Mouse (Mus musculus) heart, postnatal 0 days (tissue): ENCODE measurements around the gene Mxd4.

Experiments
- CTCF ChIP-seq: IDR thresholded peaks from 2 replicates; pipeline ENCODE4 v1.5.1; 2016; ENCODE audit warnings: antibody characterized with exemption, control low read depth, low read depth
- EP300 ChIP-seq: IDR thresholded peaks from 2 replicates; pipeline ENCODE4 v1.6.1; 2016; ENCODE audit warnings: antibody characterized with exemption, low read depth

GRCm38 (mm10) chr5:34170726-34171125 lies 16.8 kb downstream of the Mxd4 start:
- TF ChIP-seq CTCF, result no peak
- TF ChIP-seq EP300, result no peak
